23 mouse cellular contexts compared by ENCODE assay signal in genomic region chr17:9536090-9536489, GRCm38 (mm10).
DNase-seq lines count a peak whose midpoint lies in the region; ATAC-seq and TF ChIP-seq lines count a peak whose summit lies in the region.
"Had no signal": no experiment of that assay in that cellular context is flagged by ENCODE, and none has a peak within 500 bp of the region (broad histone marks: within the 10 kb centered on the region; RNA-seq: fewer than 3 reads in every experiment).

No protein-coding gene starts in this region.

- peaks cover 31% of the 10 kb centered on the region for H3K4me1 ChIP-seq in midbrain, embryonic 12.5 days
- no peaks in the 10 kb centered on the region for H3K4me1 ChIP-seq in midbrain, embryonic 15.5 days
- H3K4me1 ChIP-seq in forebrain, embryonic 14.5 days (ENCODE audit: control insufficient read depth, insufficient read depth, low read length), result peaks cover 15% of the 10 kb centered on the region
- H3K4me1 ChIP-seq in hindbrain, embryonic 15.5 days (replicated peaks), result peaks cover 5% of the 10 kb centered on the region; the same call in 1 of the 2 replicates
- H3K4me1 ChIP-seq in intestine, embryonic 15.5 days (replicated peaks), result no peaks in the 10 kb centered on the region
- H3K4me1 ChIP-seq: embryonic facial prominence, embryonic 15.5 days; heart, embryonic 10.5 days; limb, embryonic 13.5 days; lung, embryonic 15.5 days had no signal

- no peak for TF ChIP-seq CTCF in brain, embryonic 14.5 days (IDR thresholded peaks at IDR 0.05; ENCODE audit: borderline replicate concordance, extremely low read depth, insufficient read depth, insufficient read length)

- H3K27ac ChIP-seq in midbrain, embryonic 12.5 days (replicated peaks), result no peak overlapping the region
- no peak overlapping the region for H3K27ac ChIP-seq in midbrain, embryonic 15.5 days
- no peak overlapping the region for H3K27ac ChIP-seq in forebrain, embryonic 14.5 days (ENCODE audit: low read depth, low read length)
- H3K27ac ChIP-seq in hindbrain, embryonic 15.5 days (replicated peaks), result 0 out of 2 replicates have a peak overlapping the region, but pooled peaks have one; percentile 17
- no peak overlapping the region for H3K27ac ChIP-seq in intestine, embryonic 15.5 days
- H3K27ac ChIP-seq: embryonic facial prominence, embryonic 15.5 days; heart, embryonic 10.5 days; limb, embryonic 13.5 days; liver, embryonic 14.5 days; lung, embryonic 15.5 days had no signal

- H3K27me3 ChIP-seq in midbrain, embryonic 12.5 days, result no peaks in the 10 kb centered on the region
- no peaks in the 10 kb centered on the region for H3K27me3 ChIP-seq in midbrain, embryonic 15.5 days (replicated peaks)
- H3K27me3 ChIP-seq in forebrain, embryonic 14.5 days (replicated peaks; ENCODE audit: control insufficient read depth, insufficient read depth, low read length), result no peaks in the 10 kb centered on the region
- H3K27me3 ChIP-seq in hindbrain, embryonic 15.5 days, result no peaks in the 10 kb centered on the region
- H3K27me3 ChIP-seq in intestine, embryonic 15.5 days (replicated peaks), result no peaks in the 10 kb centered on the region
- H3K27me3 ChIP-seq: embryonic facial prominence, embryonic 15.5 days; limb, embryonic 13.5 days; lung, embryonic 15.5 days had no signal

- peak; percentile 70 for ATAC-seq in midbrain, embryonic 12.5 days (ENCODE audit: low FRiP score, low read depth)
- ATAC-seq in midbrain, embryonic 15.5 days (replicated peaks), result no peak
- ATAC-seq in forebrain, embryonic 14.5 days, result peak; percentile 80
- no peak for ATAC-seq in hindbrain, embryonic 15.5 days (ENCODE audit: low FRiP score, low read depth)
- no peak for ATAC-seq in frontal cortex, adult (ENCODE audit: low TSS enrichment)
- no peak for ATAC-seq in intestine, embryonic 15.5 days
- ATAC-seq: inflammation-experienced regulatory T-cells, adult 6 months had no signal

- H3K4me2 ChIP-seq in midbrain, embryonic 12.5 days (replicated peaks), result no peak overlapping the region
- H3K4me2 ChIP-seq in midbrain, embryonic 15.5 days, result no peak overlapping the region
- H3K4me2 ChIP-seq in forebrain, embryonic 14.5 days (ENCODE audit: low read length), result no peak overlapping the region
- no peak overlapping the region for H3K4me2 ChIP-seq in hindbrain, embryonic 15.5 days
- no peak overlapping the region for H3K4me2 ChIP-seq in intestine, embryonic 15.5 days (replicated peaks)
- H3K4me2 ChIP-seq: embryonic facial prominence, embryonic 15.5 days; limb, embryonic 13.5 days; lung, embryonic 15.5 days had no signal

- no peak overlapping the region for H3K9ac ChIP-seq in midbrain, embryonic 12.5 days (replicated peaks)
- no peak overlapping the region for H3K9ac ChIP-seq in midbrain, embryonic 15.5 days
- H3K9ac ChIP-seq in forebrain, embryonic 14.5 days (ENCODE audit: low read length), result no peak overlapping the region
- no peak overlapping the region for H3K9ac ChIP-seq in hindbrain, embryonic 15.5 days
- no peak overlapping the region for H3K9ac ChIP-seq in intestine, embryonic 15.5 days
- H3K9ac ChIP-seq: embryonic facial prominence, embryonic 15.5 days; limb, embryonic 13.5 days; liver, embryonic 14.5 days; lung, embryonic 15.5 days had no signal

- no peaks in the 10 kb centered on the region for H3K36me3 ChIP-seq in midbrain, embryonic 12.5 days
- H3K36me3 ChIP-seq in midbrain, embryonic 15.5 days (replicated peaks), result no peaks in the 10 kb centered on the region
- no peaks in the 10 kb centered on the region for H3K36me3 ChIP-seq in forebrain, embryonic 14.5 days (ENCODE audit: control insufficient read depth, insufficient read depth, low read length)
- no peaks in the 10 kb centered on the region for H3K36me3 ChIP-seq in hindbrain, embryonic 15.5 days
- no peaks in the 10 kb centered on the region for H3K36me3 ChIP-seq in intestine, embryonic 15.5 days
- H3K36me3 ChIP-seq: embryonic facial prominence, embryonic 15.5 days; heart, embryonic 10.5 days; limb, embryonic 13.5 days; lung, embryonic 15.5 days had no signal

- no peaks in the 10 kb centered on the region for H3K9me3 ChIP-seq in midbrain, embryonic 12.5 days
- H3K9me3 ChIP-seq in midbrain, embryonic 15.5 days, result no peaks in the 10 kb centered on the region
- H3K9me3 ChIP-seq in forebrain, embryonic 14.5 days (replicated peaks; ENCODE audit: control insufficient read depth, low read length), result no peaks in the 10 kb centered on the region; the same call in 1 of the 2 replicates
- H3K9me3 ChIP-seq in hindbrain, embryonic 15.5 days, result no peaks in the 10 kb centered on the region
- H3K9me3 ChIP-seq in intestine, embryonic 15.5 days, result no peaks in the 10 kb centered on the region
- H3K9me3 ChIP-seq: embryonic facial prominence, embryonic 15.5 days; heart, embryonic 10.5 days; limb, embryonic 13.5 days; lung, embryonic 15.5 days had no signal

- no peak for TF ChIP-seq POLR2A in brain, embryonic 14.5 days (IDR thresholded peaks at IDR 0.05; ENCODE audit: borderline replicate concordance, extremely low read depth, insufficient read depth, insufficient read length, poor library complexity, severe bottlenecking)

- DNase-seq in brain, embryonic 14.5 days (ENCODE audit: low read depth), result peak; percentile 88
- DNase-seq in forebrain, embryonic 14.5 days (ENCODE audit: low spot score), result peak; percentile 79
- no peak for DNase-seq in embryo, embryonic 11 days
- DNase-seq: adrenal gland, postnatal 14 days; cerebellum, adult 11 months; cerebellum, postnatal 25 days; kidney, adult 8-10 months; kidney, postnatal 25 days; layer of hippocampus, adult 9-11 months; lung, postnatal 4 days; right cerebral cortex, postnatal 14 days; spleen, adult 18-20 months had no signal

- 41% methylated on average over 4 of the region's 4 CpGs for WGBS in midbrain, embryonic 12.5 days
- WGBS in midbrain, embryonic 15.5 days, result 32% methylated on average over 4 of the region's 4 CpGs
- WGBS in forebrain, embryonic 14.5 days, result 9% methylated on average over 4 of the region's 4 CpGs
- WGBS in hindbrain, embryonic 15.5 days, result 23% methylated on average over 4 of the region's 4 CpGs
- 73% methylated on average over 4 of the region's 4 CpGs for WGBS in intestine, embryonic 15.5 days

- no peak overlapping the region for H3K4me3 ChIP-seq in midbrain, embryonic 12.5 days
- no peak overlapping the region for H3K4me3 ChIP-seq in midbrain, embryonic 15.5 days
- no peak overlapping the region for H3K4me3 ChIP-seq in forebrain, embryonic 14.5 days (ENCODE audit: low read depth, low read length)
- no peak overlapping the region for H3K4me3 ChIP-seq in hindbrain, embryonic 15.5 days
- no peak overlapping the region for H3K4me3 ChIP-seq in intestine, embryonic 15.5 days (replicated peaks)
- H3K4me3 ChIP-seq: embryonic facial prominence, embryonic 15.5 days; heart, embryonic 10.5 days; limb, embryonic 13.5 days; lung, embryonic 15.5 days had no signal

Comparison
In these comparisons a context has a peak if more than half of its experiments do, and no peak if none do; other contexts are left out.
1. ATAC-seq: peak in midbrain, embryonic 12.5 days (single experiment) and forebrain, embryonic 14.5 days (single experiment); none in midbrain, embryonic 15.5 days (single experiment), hindbrain, embryonic 15.5 days (single experiment), frontal cortex, adult (single experiment) and intestine, embryonic 15.5 days (single experiment).